Mouse (Mus musculus): ENCODE results near the gene Adsl. TPM values are rescaled to one million over a fixed set of nuclear protein-coding genes. Genes with fewer than 3 reads are reported as not detected.
"Not testable (repeated sequence)": the region's sequence is repeated elsewhere in the genome, so short reads cannot be mapped to it uniquely, and the experiment has no call there.

The Adsl gene
- polyA plus RNA-seq, 1 experiment from 2014 or later, result 90.4 TPM

DNA sequence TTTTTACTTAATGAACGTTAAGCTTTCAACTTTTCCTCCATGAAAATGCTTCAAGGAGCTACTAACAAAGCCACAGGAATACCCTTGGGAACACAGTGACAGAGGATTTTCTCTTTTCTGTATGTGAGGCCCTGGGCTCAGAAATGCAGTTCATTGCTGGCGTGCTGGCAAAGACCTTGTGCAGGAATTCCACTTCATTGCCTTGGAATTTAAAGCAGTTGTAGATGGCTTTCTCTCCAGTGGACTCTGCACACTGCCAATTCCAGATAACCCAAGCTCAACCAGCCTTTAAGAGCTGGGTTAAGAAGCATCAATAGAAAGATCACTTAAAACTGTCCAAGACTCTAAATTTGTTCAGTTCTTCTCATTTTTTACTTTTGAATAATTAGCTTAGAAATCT, 32.4 kb upstream of the Adsl start:
- no peaks in the 10 kb centered on the region for H3K4me1 ChIP-seq (ENCODE audit: control insufficient read depth, insufficient read depth, low read length)
- no peaks in the 10 kb centered on the region for H3K9me3 ChIP-seq (ENCODE audit: control insufficient read depth, low read length)
- H3K27ac ChIP-seq (replicated peaks; ENCODE audit: low read depth, low read length), result no peak overlapping the region
- peaks cover 94% of the 10 kb centered on the region for H3K36me3 ChIP-seq (ENCODE audit: control insufficient read depth, insufficient read depth, low read length)
- ATAC-seq (ENCODE audit: low FRiP score, low TSS enrichment) (no peak), DNase-seq (peak; percentile 15)
- H3K27me3 ChIP-seq (ENCODE audit: control insufficient read depth, insufficient read depth, low read length), result no peaks in the 10 kb centered on the region
- H3K4me3 ChIP-seq (replicated peaks; ENCODE audit: low read depth, low read length), result no peak overlapping the region
- WGBS, result 79% methylated on average over 2 of the region's 2 CpGs
- H3K4me2 ChIP-seq (ENCODE audit: low read length), result no peak overlapping the region
- no peak overlapping the region for H3K9ac ChIP-seq (replicated peaks; ENCODE audit: low read length)

DNA sequence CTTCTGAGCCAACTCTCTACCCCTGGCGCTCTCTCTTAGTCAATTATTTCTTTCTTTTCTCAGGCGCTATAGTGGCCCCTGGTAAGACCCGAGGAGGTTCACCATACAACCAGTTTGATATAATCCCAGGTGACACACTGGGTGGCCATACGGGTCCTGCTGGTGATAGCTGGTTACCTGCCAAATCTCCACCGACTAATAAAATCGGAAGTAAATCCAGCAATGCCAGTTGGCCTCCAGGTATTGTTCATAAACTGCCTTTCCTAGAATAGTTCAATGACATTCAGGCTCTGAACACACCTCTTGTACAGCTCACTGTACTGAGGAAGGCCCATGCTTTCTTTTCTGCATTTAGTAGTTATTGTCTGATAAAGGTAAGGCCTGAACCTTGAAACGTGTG, 31.7 kb upstream of the Adsl start:
- no peak overlapping the region for H3K4me2 ChIP-seq (ENCODE audit: low read length)
- WGBS, result 93% methylated on average over 7 of the region's 7 CpGs
- peaks cover 94% of the 10 kb centered on the region for H3K36me3 ChIP-seq (ENCODE audit: control insufficient read depth, insufficient read depth, low read length)
- no peaks in the 10 kb centered on the region for H3K4me1 ChIP-seq (ENCODE audit: control insufficient read depth, insufficient read depth, low read length)
- H3K4me3 ChIP-seq (replicated peaks; ENCODE audit: low read depth, low read length), result no peak overlapping the region
- ATAC-seq (ENCODE audit: low FRiP score, low TSS enrichment) (no peak), DNase-seq (no peak)
- H3K9me3 ChIP-seq (ENCODE audit: control insufficient read depth, low read length), result no peaks in the 10 kb centered on the region
- no peaks in the 10 kb centered on the region for H3K27me3 ChIP-seq (ENCODE audit: control insufficient read depth, insufficient read depth, low read length)
- H3K9ac ChIP-seq (replicated peaks; ENCODE audit: low read length), result no peak overlapping the region
- H3K27ac ChIP-seq (replicated peaks; ENCODE audit: low read depth, low read length), result no peak overlapping the region

DNA sequence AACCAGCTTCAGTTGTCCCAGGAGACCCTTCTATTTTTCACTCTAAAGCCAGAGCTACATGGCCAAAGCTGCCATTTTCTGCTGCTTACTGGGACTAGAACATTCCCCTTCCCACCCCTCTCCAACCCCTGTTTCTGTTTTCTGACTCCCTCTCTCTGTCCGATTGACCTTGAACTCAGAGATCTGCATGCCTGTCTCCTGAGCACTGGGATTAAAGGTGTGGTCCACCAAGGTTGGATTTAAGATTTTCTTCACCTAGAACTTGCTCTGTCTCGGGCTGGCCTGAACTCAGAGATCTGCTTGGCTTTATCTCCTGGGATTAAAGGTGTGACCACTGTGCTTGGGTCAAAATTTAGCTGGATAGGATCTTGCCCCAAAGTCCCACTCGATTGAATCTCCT, 27.9 kb upstream of the Adsl start:
- Histone ChIP-seq H3K4me2 (ENCODE audit: low read length) (no peak overlapping the region), H3K36me3 (ENCODE audit: control insufficient read depth, insufficient read depth, low read length) (peaks cover 91% of the 10 kb centered on the region), H3K9me3 (ENCODE audit: control insufficient read depth, low read length) (no peaks in the 10 kb centered on the region), H3K4me3 (replicated peaks; ENCODE audit: low read depth, low read length) (no peak overlapping the region), H3K27ac (replicated peaks; ENCODE audit: low read depth, low read length) (no peak overlapping the region), H3K9ac (replicated peaks; ENCODE audit: low read length) (no peak overlapping the region), H3K4me1 (ENCODE audit: control insufficient read depth, insufficient read depth, low read length) (no peaks in the 10 kb centered on the region), H3K27me3 (ENCODE audit: control insufficient read depth, insufficient read depth, low read length) (no peaks in the 10 kb centered on the region)
- DNase-seq, result no peak
- WGBS, result 99% methylated on average over 3 of the region's 3 CpGs
- no peak for ATAC-seq (ENCODE audit: low FRiP score, low TSS enrichment)

DNA sequence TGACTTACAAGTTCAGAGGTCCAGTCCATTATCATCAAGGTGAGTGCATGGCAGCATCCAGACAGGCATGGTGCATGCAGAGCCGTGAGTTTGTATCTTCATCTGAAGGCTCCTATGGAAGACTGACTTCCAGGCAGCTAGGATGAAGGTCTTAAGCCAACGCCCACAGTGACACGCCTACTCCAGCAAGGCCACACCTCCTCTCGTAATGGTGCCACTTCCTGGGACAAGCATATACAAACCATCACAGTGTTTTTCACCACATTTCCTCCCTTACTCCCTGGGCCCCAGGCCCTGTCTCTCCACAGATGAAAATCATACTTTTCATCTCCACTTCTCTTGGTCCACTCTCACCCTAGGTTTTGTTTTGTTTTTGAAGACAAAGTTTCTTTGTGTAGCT, 26.5 kb upstream of the Adsl start:
- DNase-seq (no peak), ATAC-seq (ENCODE audit: low FRiP score, low TSS enrichment) (no peak)
- Histone ChIP-seq H3K9me3 (ENCODE audit: control insufficient read depth, low read length) (no peaks in the 10 kb centered on the region), H3K4me1 (ENCODE audit: control insufficient read depth, insufficient read depth, low read length) (no peaks in the 10 kb centered on the region), H3K4me2 (ENCODE audit: low read length) (no peak overlapping the region), H3K4me3 (replicated peaks; ENCODE audit: low read depth, low read length) (no peak overlapping the region), H3K36me3 (ENCODE audit: control insufficient read depth, insufficient read depth, low read length) (peaks cover 86% of the 10 kb centered on the region), H3K27ac (replicated peaks; ENCODE audit: low read depth, low read length) (no peak overlapping the region), H3K9ac (replicated peaks; ENCODE audit: low read length) (no peak overlapping the region), H3K27me3 (ENCODE audit: control insufficient read depth, insufficient read depth, low read length) (no peaks in the 10 kb centered on the region)
- WGBS, result 85% methylated on average over 4 of the region's 4 CpGs

DNA sequence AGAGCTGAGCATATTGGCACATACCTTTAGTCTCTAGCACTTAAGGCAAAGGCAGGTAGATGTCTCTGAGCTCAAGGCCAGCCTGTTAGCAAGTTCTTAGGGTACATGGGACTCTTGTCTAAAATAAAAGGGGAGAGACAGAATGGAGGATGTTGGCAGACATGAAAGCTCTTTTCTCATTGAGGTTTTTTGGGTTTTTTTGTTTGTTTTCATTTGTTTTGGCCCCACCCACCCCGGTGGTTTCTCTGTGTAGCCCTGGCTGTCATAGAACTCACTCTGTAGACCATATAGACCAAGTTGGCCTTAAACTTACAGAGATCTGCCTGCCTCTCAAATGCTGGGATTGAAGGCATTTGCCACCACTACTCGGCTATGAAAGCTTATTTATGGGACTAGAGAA, 24.1 kb upstream of the Adsl start:
- no peak for ATAC-seq (ENCODE audit: low FRiP score, low TSS enrichment)

DNA sequence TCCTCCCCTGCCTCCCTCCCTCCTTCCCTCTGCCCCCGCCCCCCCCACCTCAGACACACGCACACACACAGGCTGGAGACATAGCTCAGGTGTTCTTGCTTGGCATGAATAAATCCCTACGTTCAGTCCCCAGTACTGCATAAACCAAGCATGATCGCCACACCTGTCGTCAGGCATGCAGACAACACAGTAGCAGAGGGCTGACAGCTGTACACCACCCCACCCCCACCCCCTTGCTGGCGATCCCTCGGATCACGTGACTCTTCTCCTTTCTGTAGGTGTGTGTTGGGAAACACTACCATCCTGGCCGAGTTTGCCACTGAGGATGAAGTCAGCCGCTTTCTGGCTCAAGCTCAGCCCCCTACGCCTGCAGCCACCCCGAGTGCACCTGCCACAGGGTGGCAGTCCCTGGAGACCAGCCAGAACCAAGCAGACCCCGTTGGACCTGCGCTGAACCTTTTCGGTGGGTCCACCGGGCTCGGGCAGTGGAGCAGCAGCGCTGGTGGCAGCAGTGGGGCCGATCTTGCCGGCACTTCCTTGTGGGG, 19.4 kb upstream of the Adsl start:
- Histone ChIP-seq H3K9ac (replicated peaks; ENCODE audit: low read length) (no peak overlapping the region), H3K4me3 (replicated peaks; ENCODE audit: low read depth, low read length) (no peak overlapping the region), H3K4me1 (ENCODE audit: control insufficient read depth, insufficient read depth, low read length) (no peaks in the 10 kb centered on the region), H3K36me3 (ENCODE audit: control insufficient read depth, insufficient read depth, low read length) (peaks cover 76% of the 10 kb centered on the region), H3K27ac (replicated peaks; ENCODE audit: low read depth, low read length) (no peak overlapping the region), H3K4me2 (ENCODE audit: low read length) (no peak overlapping the region), H3K9me3 (ENCODE audit: control insufficient read depth, low read length) (no peaks in the 10 kb centered on the region), H3K27me3 (ENCODE audit: control insufficient read depth, insufficient read depth, low read length) (no peaks in the 10 kb centered on the region)
- ATAC-seq (ENCODE audit: low FRiP score, low TSS enrichment), result no peak
- DNase-seq, result no peak
- WGBS, result 88% methylated on average over 20 of the region's 20 CpGs

More for the DNA sequence above, 24.1 kb upstream of the Adsl start:
- Histone ChIP-seq H3K27ac (replicated peaks; ENCODE audit: low read depth, low read length) (no peak overlapping the region), H3K9me3 (ENCODE audit: control insufficient read depth, low read length) (no peaks in the 10 kb centered on the region), H3K9ac (replicated peaks; ENCODE audit: low read length) (no peak overlapping the region), H3K27me3 (ENCODE audit: control insufficient read depth, insufficient read depth, low read length) (no peaks in the 10 kb centered on the region), H3K4me2 (ENCODE audit: low read length) (no peak overlapping the region), H3K36me3 (ENCODE audit: control insufficient read depth, insufficient read depth, low read length) (peaks cover 84% of the 10 kb centered on the region), H3K4me3 (replicated peaks; ENCODE audit: low read depth, low read length) (no peak overlapping the region), H3K4me1 (ENCODE audit: control insufficient read depth, insufficient read depth, low read length) (no peaks in the 10 kb centered on the region)
- 98% methylated on average over 2 of the region's 2 CpGs for WGBS
- no peak for DNase-seq

DNA sequence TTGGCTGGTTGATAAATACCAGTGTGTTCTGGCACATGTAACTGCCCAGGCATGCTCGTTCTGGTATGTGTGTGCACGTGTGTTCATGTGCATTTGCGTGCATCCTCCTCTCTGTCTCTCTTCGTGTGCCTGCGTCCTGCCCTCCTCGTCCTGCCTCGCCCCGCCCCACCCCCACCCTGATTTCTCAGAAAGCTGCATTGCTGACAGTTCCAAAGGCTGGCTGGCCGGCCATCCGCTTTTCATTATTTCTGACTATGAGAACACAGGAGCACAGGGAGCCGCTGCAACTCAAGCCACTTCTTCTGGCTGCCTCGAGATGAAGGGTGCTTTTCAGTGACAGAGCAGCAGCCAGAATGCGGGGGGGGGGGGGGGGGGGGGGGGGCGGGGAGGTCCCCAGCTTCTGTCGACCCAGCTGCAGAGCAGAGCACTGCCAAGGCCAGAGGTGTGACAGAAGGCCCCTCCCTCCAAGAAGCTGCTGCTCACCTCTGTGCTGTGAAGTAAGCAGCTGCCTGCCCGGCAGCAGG, 18.2 kb upstream of the Adsl start:
- Histone ChIP-seq H3K4me3 (replicated peaks; ENCODE audit: low read depth, low read length) (no peak overlapping the region), H3K9me3 (ENCODE audit: control insufficient read depth, low read length) (no peaks in the 10 kb centered on the region), H3K27ac (replicated peaks; ENCODE audit: low read depth, low read length) (no peak overlapping the region), H3K9ac (replicated peaks; ENCODE audit: low read length) (no peak overlapping the region), H3K4me1 (ENCODE audit: control insufficient read depth, insufficient read depth, low read length) (no peaks in the 10 kb centered on the region), H3K27me3 (ENCODE audit: control insufficient read depth, insufficient read depth, low read length) (no peaks in the 10 kb centered on the region), H3K4me2 (ENCODE audit: low read length) (no peak overlapping the region), H3K36me3 (ENCODE audit: control insufficient read depth, insufficient read depth, low read length) (peaks cover 73% of the 10 kb centered on the region)
- DNase-seq (peak; percentile 17), ATAC-seq (ENCODE audit: low FRiP score, low TSS enrichment) (no peak)
- 35% methylated on average over 15 of the region's 16 CpGs for WGBS

DNA sequence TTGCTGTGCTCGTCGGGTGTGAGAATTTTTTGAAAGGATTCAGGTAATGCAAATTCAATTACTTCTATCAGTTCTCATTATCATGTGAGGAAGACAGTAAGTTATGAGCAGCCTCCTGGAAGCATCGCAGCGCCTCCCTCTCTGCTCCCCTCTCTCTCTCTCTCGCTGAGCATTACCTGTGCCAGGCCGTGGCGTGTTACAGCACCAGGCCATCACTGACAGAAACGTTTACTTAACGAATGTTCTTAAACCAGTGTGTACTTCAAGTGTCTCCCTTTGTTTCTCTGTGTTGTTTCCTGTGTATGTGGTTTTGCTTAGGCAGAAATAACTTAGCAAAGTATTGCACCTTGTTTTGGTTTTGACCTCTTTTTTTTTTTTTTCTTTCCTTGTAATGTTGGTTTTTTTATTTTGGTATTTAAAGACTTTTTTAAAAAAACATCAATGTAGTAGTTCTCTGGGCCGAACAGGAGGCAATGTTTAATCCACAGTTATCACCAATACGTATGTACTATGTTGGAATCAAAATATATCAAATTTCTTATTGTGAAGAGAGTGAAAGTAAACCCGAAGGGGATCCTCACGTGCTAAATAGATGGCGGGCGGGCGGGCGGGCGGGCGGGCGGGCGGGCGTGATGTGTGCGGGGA, 17.5 kb upstream of the Adsl start:
- not testable (repeated sequence) for H3K4me3 ChIP-seq (replicated peaks; ENCODE audit: low read depth, low read length); H3K9me3 ChIP-seq (ENCODE audit: control insufficient read depth, low read length); H3K4me2 ChIP-seq (ENCODE audit: low read length); H3K4me1 ChIP-seq (ENCODE audit: control insufficient read depth, insufficient read depth, low read length); H3K27ac ChIP-seq (replicated peaks; ENCODE audit: low read depth, low read length); H3K27me3 ChIP-seq (ENCODE audit: control insufficient read depth, insufficient read depth, low read length); ATAC-seq (ENCODE audit: low FRiP score, low TSS enrichment); DNase-seq; H3K9ac ChIP-seq (replicated peaks; ENCODE audit: low read length)
- peaks cover 73% of the 10 kb centered on the region for H3K36me3 ChIP-seq (ENCODE audit: control insufficient read depth, insufficient read depth, low read length)
- 94% methylated on average over 23 of the region's 23 CpGs for WGBS

DNA sequence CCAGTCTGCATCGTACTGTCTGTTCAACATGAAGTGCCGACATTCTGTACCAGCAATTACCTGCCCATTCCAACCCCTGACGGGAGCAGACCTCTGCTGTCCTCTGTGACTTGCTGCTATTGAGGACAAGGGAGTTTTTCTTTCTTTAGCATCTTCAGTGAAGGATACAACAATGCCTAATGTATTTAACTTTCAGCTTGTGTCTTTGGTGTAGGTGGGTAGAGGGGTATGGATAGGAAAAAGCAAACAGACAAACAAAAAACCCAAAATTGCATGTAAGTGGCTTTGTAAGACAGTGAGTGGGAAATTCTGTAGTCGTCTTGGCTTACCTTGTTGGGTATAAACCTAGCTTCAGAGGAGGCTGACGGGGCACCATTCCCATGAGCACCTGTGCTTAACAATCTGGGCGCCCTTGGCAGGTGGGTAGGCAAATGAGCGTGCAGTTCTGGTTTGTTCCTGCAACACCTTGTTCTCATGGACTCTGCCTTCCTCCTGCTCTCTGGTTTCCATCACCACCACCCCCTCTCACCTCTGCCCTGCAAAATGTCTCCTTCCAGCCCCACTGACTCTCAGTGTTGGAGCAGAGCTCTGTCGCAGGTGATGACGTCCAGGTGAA, 16.8 kb upstream of the Adsl start:
- Histone ChIP-seq H3K4me1 (ENCODE audit: control insufficient read depth, insufficient read depth, low read length) (no peaks in the 10 kb centered on the region), H3K27ac (replicated peaks; ENCODE audit: low read depth, low read length) (no peak overlapping the region), H3K9ac (replicated peaks; ENCODE audit: low read length) (no peak overlapping the region), H3K9me3 (ENCODE audit: control insufficient read depth, low read length) (no peaks in the 10 kb centered on the region), H3K36me3 (ENCODE audit: control insufficient read depth, insufficient read depth, low read length) (peaks cover 68% of the 10 kb centered on the region), H3K4me2 (ENCODE audit: low read length) (no peak overlapping the region), H3K27me3 (ENCODE audit: control insufficient read depth, insufficient read depth, low read length) (no peaks in the 10 kb centered on the region), H3K4me3 (replicated peaks; ENCODE audit: low read depth, low read length) (no peak overlapping the region)
- DNase-seq (no peak), ATAC-seq (ENCODE audit: low FRiP score, low TSS enrichment) (no peak)
- WGBS, result 95% methylated on average over 9 of the region's 9 CpGs
